Mouse (Mus musculus): Measurements from ENCODE around the gene Gtpbp4.
"Not testable (repeated sequence)": the region's sequence is repeated elsewhere in the genome, so short reads cannot be mapped to it uniquely, and the experiment has no call there.

The Gtpbp4 gene

GRCm38 (mm10) chr13:9011596-9012350 lies 15.9 kb upstream of the Gtpbp4 start:
- DNase-seq (ENCODE audit: low read depth, low spot score), result peak; percentile 89
- Histone ChIP-seq H3K36me3 (ENCODE audit: control insufficient read depth, insufficient read depth, low read length, poor library complexity, severe bottlenecking) (no peaks in the 10 kb centered on the region), H3K27me3 (ENCODE audit: control insufficient read depth, insufficient read depth, low read length, poor library complexity, severe bottlenecking) (no peaks in the 10 kb centered on the region)

- no peak for DNase-seq (ENCODE audit: low read depth, low spot score)
- no peaks in the 10 kb centered on the region for H3K27me3 ChIP-seq (ENCODE audit: control insufficient read depth, insufficient read depth, low read length, poor library complexity, severe bottlenecking)
- H3K36me3 ChIP-seq (ENCODE audit: control insufficient read depth, insufficient read depth, low read length, poor library complexity, severe bottlenecking), result no peaks in the 10 kb centered on the region
These were observed 7.4 kb upstream of the Gtpbp4 start for GRCm38 (mm10) chr13:9003306-9003705.

GRCm38 (mm10) chr13:8999464-8999863 lies 3.6 kb upstream of the Gtpbp4 start:
- H3K27me3 ChIP-seq (ENCODE audit: control insufficient read depth, insufficient read depth, low read length, poor library complexity, severe bottlenecking), result no peaks in the 10 kb centered on the region
- H3K36me3 ChIP-seq (ENCODE audit: control insufficient read depth, insufficient read depth, low read length, poor library complexity, severe bottlenecking), result no peaks in the 10 kb centered on the region
- no peak for DNase-seq (ENCODE audit: low read depth, low spot score)

- not testable (repeated sequence) for H3K27me3 ChIP-seq (ENCODE audit: control insufficient read depth, insufficient read depth, low read length, poor library complexity, severe bottlenecking); H3K36me3 ChIP-seq (ENCODE audit: control insufficient read depth, insufficient read depth, low read length, poor library complexity, severe bottlenecking); DNase-seq (ENCODE audit: low read depth, low spot score)
These were observed 1.3 kb upstream of the Gtpbp4 start for GRCm38 (mm10) chr13:8997221-8997620.

GRCm38 (mm10) chr13:8995159-8995989 lies 509 bp downstream of the Gtpbp4 start:
- Histone ChIP-seq H3K27me3 (ENCODE audit: control insufficient read depth, insufficient read depth, low read length, poor library complexity, severe bottlenecking) (no peaks in the 10 kb centered on the region), H3K36me3 (ENCODE audit: control insufficient read depth, insufficient read depth, low read length, poor library complexity, severe bottlenecking) (peaks cover 9% of the 10 kb centered on the region)
- DNase-seq (ENCODE audit: low read depth, low spot score), result peak; percentile 64

GRCm38 (mm10) chr13:8992231-8992630 lies 3.7 kb downstream of the Gtpbp4 start:
- peaks cover 18% of the 10 kb centered on the region for H3K36me3 ChIP-seq (ENCODE audit: control insufficient read depth, insufficient read depth, low read length, poor library complexity, severe bottlenecking)
- DNase-seq (ENCODE audit: low read depth, low spot score), result no peak
- H3K27me3 ChIP-seq (ENCODE audit: control insufficient read depth, insufficient read depth, low read length, poor library complexity, severe bottlenecking), result no peaks in the 10 kb centered on the region

GRCm38 (mm10) chr13:8972972-8973371 lies 22.9 kb downstream of the Gtpbp4 start:
- Histone ChIP-seq H3K27me3 (ENCODE audit: control insufficient read depth, insufficient read depth, low read length, poor library complexity, severe bottlenecking) (no peaks in the 10 kb centered on the region), H3K36me3 (ENCODE audit: control insufficient read depth, insufficient read depth, low read length, poor library complexity, severe bottlenecking) (peaks cover 12% of the 10 kb centered on the region)
- no peak for DNase-seq (ENCODE audit: low read depth, low spot score)

- H3K36me3 ChIP-seq (ENCODE audit: control insufficient read depth, insufficient read depth, low read length, poor library complexity, severe bottlenecking), result peaks cover 10% of the 10 kb centered on the region
- no peak for DNase-seq (ENCODE audit: low read depth, low spot score)
These were observed 23.5 kb downstream of the Gtpbp4 start for GRCm38 (mm10) chr13:8972369-8972768.

GRCm38 (mm10) chr13:8967742-8968141 lies 28.1 kb downstream of the Gtpbp4 start:
- H3K36me3 ChIP-seq (ENCODE audit: control insufficient read depth, insufficient read depth, low read length, poor library complexity, severe bottlenecking), result peaks cover 5% of the 10 kb centered on the region
- no peak for DNase-seq (ENCODE audit: low read depth, low spot score)
- no peaks in the 10 kb centered on the region for H3K27me3 ChIP-seq (ENCODE audit: control insufficient read depth, insufficient read depth, low read length, poor library complexity, severe bottlenecking)

More at GRCm38 (mm10) chr13:8972369-8972768, 23.5 kb downstream of the Gtpbp4 start:
- no peaks in the 10 kb centered on the region for H3K27me3 ChIP-seq (ENCODE audit: control insufficient read depth, insufficient read depth, low read length, poor library complexity, severe bottlenecking)

GRCm38 (mm10) chr13:8965224-8965623 lies 30.7 kb downstream of the Gtpbp4 start:
- no peaks in the 10 kb centered on the region for H3K27me3 ChIP-seq (ENCODE audit: control insufficient read depth, insufficient read depth, low read length, poor library complexity, severe bottlenecking)
- no peak for DNase-seq (ENCODE audit: low read depth, low spot score)

GRCm38 (mm10) chr13:8962266-8962665 lies 33.6 kb downstream of the Gtpbp4 start:
- not testable (repeated sequence) for H3K27me3 ChIP-seq (ENCODE audit: control insufficient read depth, insufficient read depth, low read length, poor library complexity, severe bottlenecking); DNase-seq (ENCODE audit: low read depth, low spot score); H3K36me3 ChIP-seq (ENCODE audit: control insufficient read depth, insufficient read depth, low read length, poor library complexity, severe bottlenecking)

More at GRCm38 (mm10) chr13:8965224-8965623, 30.7 kb downstream of the Gtpbp4 start:
- no peaks in the 10 kb centered on the region; the same call in 1 of the 2 replicates for H3K36me3 ChIP-seq (ENCODE audit: control insufficient read depth, insufficient read depth, low read length, poor library complexity, severe bottlenecking)

- not testable (repeated sequence) for H3K27me3 ChIP-seq (ENCODE audit: control insufficient read depth, insufficient read depth, low read length, poor library complexity, severe bottlenecking); H3K36me3 ChIP-seq (ENCODE audit: control insufficient read depth, insufficient read depth, low read length, poor library complexity, severe bottlenecking); DNase-seq (ENCODE audit: low read depth, low spot score)
These were observed 34.6 kb downstream of the Gtpbp4 start for GRCm38 (mm10) chr13:8961128-8961888.

GRCm38 (mm10) chr13:8959554-8959953 lies 36.3 kb downstream of the Gtpbp4 start:
- not testable (repeated sequence) for H3K27me3 ChIP-seq (ENCODE audit: control insufficient read depth, insufficient read depth, low read length, poor library complexity, severe bottlenecking); DNase-seq (ENCODE audit: low read depth, low spot score); H3K36me3 ChIP-seq (ENCODE audit: control insufficient read depth, insufficient read depth, low read length, poor library complexity, severe bottlenecking)

- H3K27me3 ChIP-seq (ENCODE audit: control insufficient read depth, insufficient read depth, low read length, poor library complexity, severe bottlenecking); DNase-seq (ENCODE audit: low read depth, low spot score); H3K36me3 ChIP-seq (ENCODE audit: control insufficient read depth, insufficient read depth, low read length, poor library complexity, severe bottlenecking): not testable (repeated sequence)
These were observed 36.8 kb downstream of the Gtpbp4 start for GRCm38 (mm10) chr13:8959058-8959457.
